ENCODE assay signal across 8 mouse cellular contexts in genomic region chr7:89404081-89404733, GRCm38 (mm10). TPM values are rescaled to one million over a fixed set of nuclear protein-coding genes. Genes with fewer than 3 reads are reported as not detected.
DNase-seq lines count a peak whose midpoint lies in the region; ATAC-seq and TF ChIP-seq lines count a peak whose summit lies in the region.

TSS of gene Tmem135 (minus strand) at chr7:89404222.
TSS of gene Fzd4 (plus strand) at chr7:89404355.

- peaks cover 2% of the 10 kb centered on the region; the same call in 1 of the 2 replicates for H3K9me3 ChIP-seq in erythroblast, embryonic 14.5 days (ENCODE audit: control insufficient read depth, low read length)
- H3K9me3 ChIP-seq in heart, embryonic 12.5 days (replicated peaks): no peaks in the 10 kb centered on the region
- no peaks in the 10 kb centered on the region for H3K9me3 ChIP-seq in kidney, postnatal 0 days (replicated peaks; ENCODE audit: low read length)
- H3K9me3 ChIP-seq in liver, embryonic 11.5 days (ENCODE audit: control insufficient read depth, low read length): no peaks in the 10 kb centered on the region
- H3K9me3 ChIP-seq in stomach, embryonic 14.5 days (ENCODE audit: control insufficient read depth, low read depth, low read length): no peaks in the 10 kb centered on the region

- H3K79me3 ChIP-seq in C2C12 (ENCODE audit: low read depth): no peaks in the 10 kb centered on the region

- TF ChIP-seq POLR2A in brain, embryonic 14.5 days (IDR thresholded peaks at IDR 0.05; ENCODE audit: borderline replicate concordance, extremely low read depth, insufficient read depth, insufficient read length, poor library complexity, severe bottlenecking): peak; percentile 44; the same call in 1 of the 2 replicates

- H3K4me1 ChIP-seq in erythroblast, embryonic 14.5 days (ENCODE audit: control insufficient read depth): peaks cover 20% of the 10 kb centered on the region
- peaks cover 9% of the 10 kb centered on the region; the same call in 1 of the 2 replicates for H3K4me1 ChIP-seq in heart, embryonic 12.5 days (replicated peaks)
- peaks cover 26% of the 10 kb centered on the region for H3K4me1 ChIP-seq in kidney, postnatal 0 days (replicated peaks; ENCODE audit: insufficient read depth, low read length)
- H3K4me1 ChIP-seq in liver, embryonic 11.5 days (replicated peaks; ENCODE audit: control insufficient read depth, insufficient read depth, low read length): peaks cover 10% of the 10 kb centered on the region; the same call in 1 of the 2 replicates
- H3K4me1 ChIP-seq in stomach, embryonic 14.5 days (ENCODE audit: control insufficient read depth, insufficient read depth, low read length): peaks cover 27% of the 10 kb centered on the region

- peak within 1 kb of the TSS; percentile 36 for H3ac ChIP-seq in C2C12 (ENCODE audit: control insufficient read depth, insufficient read length, low read depth)

- under 1% methylated on average over 60 of the region's 62 CpGs for whole genome bisulfite sequencing in heart, embryonic 12.5 days
- 2% methylated on average over 55 of the region's 62 CpGs for WGBS in kidney, postnatal 0 days
- under 1% methylated on average over 60 of the region's 62 CpGs for WGBS in liver, embryonic 11.5 days
- under 1% methylated on average over 56 of the region's 62 CpGs for WGBS in stomach, embryonic 14.5 days

- peak; percentile 97 for ATAC-seq in heart, embryonic 12.5 days (ENCODE audit: insufficient number of reproducible peaks, low FRiP score)
- peak; percentile 95 for ATAC-seq in kidney, postnatal 0 days (replicated peaks; ENCODE audit: low FRiP score, low read depth)
- peak; percentile 95 for ATAC-seq in liver, embryonic 11.5 days (replicated peaks; ENCODE audit: low FRiP score)
- ATAC-seq in stomach, embryonic 14.5 days (ENCODE audit: insufficient number of reproducible peaks, insufficient read depth, low FRiP score, low read depth): peak; percentile 96

- no peaks in the 10 kb centered on the region for H3K27me3 ChIP-seq in C2C12 (ENCODE audit: control insufficient read depth, insufficient read depth, insufficient read length)
- peaks cover 62% of the 10 kb centered on the region for H3K27me3 ChIP-seq in erythroblast, embryonic 14.5 days (ENCODE audit: control insufficient read depth)
- H3K27me3 ChIP-seq in heart, embryonic 12.5 days (replicated peaks): no peaks in the 10 kb centered on the region
- H3K27me3 ChIP-seq in kidney, postnatal 0 days (ENCODE audit: insufficient read depth, low read length): no peaks in the 10 kb centered on the region
- no peaks in the 10 kb centered on the region for H3K27me3 ChIP-seq in liver, embryonic 11.5 days (replicated peaks; ENCODE audit: control insufficient read depth, insufficient read depth, low read length)
- no peaks in the 10 kb centered on the region for H3K27me3 ChIP-seq in stomach, embryonic 14.5 days (ENCODE audit: control insufficient read depth, insufficient read depth, low read length)

- no peaks in the 10 kb centered on the region for H3K36me3 ChIP-seq in C2C12 (ENCODE audit: control insufficient read depth, insufficient read depth)
- H3K36me3 ChIP-seq in erythroblast, embryonic 14.5 days (ENCODE audit: control insufficient read depth): no peaks in the 10 kb centered on the region; the same call in 1 of the 2 replicates
- peaks cover 16% of the 10 kb centered on the region for H3K36me3 ChIP-seq in heart, embryonic 12.5 days
- H3K36me3 ChIP-seq in kidney, postnatal 0 days (ENCODE audit: insufficient read depth, low read length): peaks cover 13% of the 10 kb centered on the region
- H3K36me3 ChIP-seq in liver, embryonic 11.5 days (ENCODE audit: control insufficient read depth, insufficient read depth, low read length): peaks cover 5% of the 10 kb centered on the region; the same call in 1 of the 2 replicates
- peaks cover 13% of the 10 kb centered on the region; the same call in 1 of the 2 replicates for H3K36me3 ChIP-seq in stomach, embryonic 14.5 days (ENCODE audit: control insufficient read depth, insufficient read depth, low read length)

- peak within 1 kb of the TSS; percentile 93 for H3K4me2 ChIP-seq in heart, embryonic 12.5 days
- peak within 1 kb of the TSS; percentile 82 for H3K4me2 ChIP-seq in kidney, postnatal 0 days (ENCODE audit: low read length)
- H3K4me2 ChIP-seq in liver, embryonic 11.5 days: peak within 1 kb of the TSS; percentile 100
- H3K4me2 ChIP-seq in stomach, embryonic 14.5 days (replicated peaks; ENCODE audit: low read depth, low read length): peak within 1 kb of the TSS; percentile 92

- DNase-seq in brain, embryonic 14.5 days (ENCODE audit: low read depth): peak; percentile 98
- DNase-seq in kidney, postnatal 0 days (ENCODE audit: low spot score): peak; percentile 98
- DNase-seq in liver, embryonic 11.5 days (ENCODE audit: low spot score): peak; percentile 96
- DNase-seq in naive thymus-derived CD4-positive, alpha-beta T cell, adult 2 months (ENCODE audit: low read depth): peak; percentile 60

- H3K4me3 ChIP-seq in C2C12 (ENCODE audit: insufficient read depth, poor library complexity, severe bottlenecking): peak within 1 kb of the TSS; percentile 14
- H3K4me3 ChIP-seq in erythroblast, embryonic 14.5 days (replicated peaks): peak within 1 kb of the TSS; percentile 62
- peak within 1 kb of the TSS; percentile 88 for H3K4me3 ChIP-seq in heart, embryonic 12.5 days
- H3K4me3 ChIP-seq in kidney, postnatal 0 days (replicated peaks; ENCODE audit: low read depth, low read length): peak within 1 kb of the TSS; percentile 95
- H3K4me3 ChIP-seq in liver, embryonic 11.5 days (ENCODE audit: low read depth, low read length): peak within 1 kb of the TSS; percentile 80
- H3K4me3 ChIP-seq in stomach, embryonic 14.5 days (ENCODE audit: low read depth, low read length): peak within 1 kb of the TSS; percentile 91

- H3K27ac ChIP-seq in heart, embryonic 12.5 days (ENCODE audit: poor library complexity, severe bottlenecking): peak within 1 kb of the TSS; percentile 81
- peak within 1 kb of the TSS; percentile 97 for H3K27ac ChIP-seq in kidney, postnatal 0 days
- peak within 1 kb of the TSS; percentile 79 for H3K27ac ChIP-seq in liver, embryonic 11.5 days (ENCODE audit: low read depth, low read length)
- peak within 1 kb of the TSS; percentile 90 for H3K27ac ChIP-seq in stomach, embryonic 14.5 days (ENCODE audit: low read length)

- TF ChIP-seq CTCF in C2C12 (IDR thresholded peaks at IDR 0.05; ENCODE audit: control insufficient read depth, insufficient read depth, insufficient read length): no peak
- TF ChIP-seq CTCF in brain, embryonic 14.5 days (IDR thresholded peaks at IDR 0.05; ENCODE audit: borderline replicate concordance, extremely low read depth, insufficient read depth, insufficient read length): no peak
- peak; percentile 9; the same call in 1 of the 2 replicates for TF ChIP-seq CTCF in kidney, postnatal 0 days (IDR thresholded peaks at IDR 0.05; ENCODE audit: low read depth)

- no peaks in the 10 kb centered on the region for H3K79me2 ChIP-seq in C2C12 (ENCODE audit: control insufficient read depth, insufficient read depth)

- peak within 1 kb of the TSS; percentile 87 for H3K9ac ChIP-seq in heart, embryonic 12.5 days
- peak within 1 kb of the TSS; percentile 98 for H3K9ac ChIP-seq in kidney, postnatal 0 days (ENCODE audit: low read depth, low read length)
- H3K9ac ChIP-seq in liver, embryonic 11.5 days (ENCODE audit: low read depth, low read length): peak within 1 kb of the TSS; percentile 76
- H3K9ac ChIP-seq in stomach, embryonic 14.5 days (replicated peaks; ENCODE audit: low read depth, low read length): peak within 1 kb of the TSS; percentile 97

TF ChIP-seq in C2C12, 6 proteins besides CTCF, POLR2A, EP300 and RAD21:
- TF ChIP-seq MAX (IDR thresholded peaks at IDR 0.05): no peak
- no peak for TF ChIP-seq MYOD1 (IDR thresholded peaks at IDR 0.05; ENCODE audit: control insufficient read depth, insufficient read length, low read depth)
- no peak for TF ChIP-seq FOSL1 (IDR thresholded peaks at IDR 0.05; ENCODE audit: insufficient read depth, low read length, poor library complexity, severe bottlenecking)
- no peak for TF ChIP-seq CEBPB (IDR thresholded peaks at IDR 0.05; ENCODE audit: low read depth)
TF ChIP-seq in C2C12: peak in this region for 0.

RNA-seq across cellular contexts. Expression of gene Tmem135, which starts in this region (rescaled TPM):
- 4.5 TPM for polyA plus RNA-seq in C2C12 (2012; fragmentation: generic; extraction: Trizol)
- polyA plus RNA-seq in brain, embryonic 14.5 days (2012; rRNA removed): 12.8 and 17.4 TPM in 2 replicates
- polyA plus RNA-seq in erythroblast, embryonic 14.5 days (2012): 0.33 and 0.68 TPM in 2 replicates
- polyA plus RNA-seq in heart, embryonic 12.5 days (2016; fragmentation: Nextera tagmentation; extraction: Ambion mirVana): 30.2 and 31.2 TPM in 2 replicates
- 41.6 and 45.5 TPM in 2 replicates for polyA plus RNA-seq in kidney, postnatal 0 days (2015; fragmentation: Nextera tagmentation; extraction: Ambion mirVana)
- polyA plus RNA-seq in liver, embryonic 11.5 days (2014; fragmentation: Nextera tagmentation; extraction: Ambion mirVana): 27.0 and 28.9 TPM in 2 replicates
- polyA plus RNA-seq in stomach, embryonic 14.5 days (2014; fragmentation: Nextera tagmentation; extraction: Ambion mirVana): 33.5 and 35.7 TPM in 2 replicates

RNA-seq across cellular contexts. Expression of gene Fzd4, which starts in this region (rescaled TPM):
- polyA plus RNA-seq in C2C12 (2012; fragmentation: generic; extraction: Trizol): 0.60 TPM
- 2.4 and 3.1 TPM in 2 replicates for polyA plus RNA-seq in brain, embryonic 14.5 days (2012; rRNA removed)
- polyA plus RNA-seq in erythroblast, embryonic 14.5 days (2012): not detected in 2 replicates
- 10.5 and 11.0 TPM in 2 replicates for polyA plus RNA-seq in heart, embryonic 12.5 days (2016; fragmentation: Nextera tagmentation; extraction: Ambion mirVana)
- polyA plus RNA-seq in kidney, postnatal 0 days (2015; fragmentation: Nextera tagmentation; extraction: Ambion mirVana): 29.6 and 30.9 TPM in 2 replicates
- 7.8 and 8.3 TPM in 2 replicates for polyA plus RNA-seq in liver, embryonic 11.5 days (2014; fragmentation: Nextera tagmentation; extraction: Ambion mirVana)
- polyA plus RNA-seq in stomach, embryonic 14.5 days (2014; fragmentation: Nextera tagmentation; extraction: Ambion mirVana): 24.2 and 24.8 TPM in 2 replicates

Comparison
In these comparisons a context has a peak if more than half of its experiments do, and no peak if none do; other contexts are left out.
1. Peak in every context shown above with its lines: DNase-seq, ATAC-seq, H3K4me3 ChIP-seq and H3K27ac ChIP-seq.
2. H3K4me3 ChIP-seq: peak in every context shown above with its lines; median percentile 95 in kidney, postnatal 0 days; 91 in stomach, embryonic 14.5 days; 88 in heart, embryonic 12.5 days; 80 in liver, embryonic 11.5 days; 62 in erythroblast, embryonic 14.5 days; 14 in C2C12.